Comparison of ENCODE assay signal across 12 mouse cellular contexts in genomic region chr17:29838029-29838428, GRCm38 (mm10).
DNase-seq lines count a peak whose midpoint lies in the region; ATAC-seq and TF ChIP-seq lines count a peak whose summit lies in the region.
"Had no signal": no experiment of that assay in that cellular context is flagged by ENCODE, and none has a peak within 500 bp of the region (broad histone marks: within the 10 kb centered on the region; RNA-seq: fewer than 3 reads in every experiment).

No protein-coding gene starts in this region.

- no peaks in the 10 kb centered on the region for H3K9me3 ChIP-seq in megakaryocyte, embryonic 14.5 days
- no peaks in the 10 kb centered on the region for H3K9me3 ChIP-seq in embryonic facial prominence, embryonic 13.5 days
- no peaks in the 10 kb centered on the region for H3K9me3 ChIP-seq in hindbrain, embryonic 13.5 days
- H3K9me3 ChIP-seq in midbrain, postnatal 0 days (ENCODE audit: low read length) = no peaks in the 10 kb centered on the region
- H3K9me3 ChIP-seq: heart, embryonic 15.5 days had no signal

- no peaks in the 10 kb centered on the region for H3K36me3 ChIP-seq in megakaryocyte, embryonic 14.5 days (replicated peaks; ENCODE audit: low read length)
- no peaks in the 10 kb centered on the region for H3K36me3 ChIP-seq in embryonic facial prominence, embryonic 13.5 days
- 0 out of 2 replicates have a peak, but pooled peaks cover 5% of the 10 kb centered on the region for H3K36me3 ChIP-seq in hindbrain, embryonic 13.5 days
- no peaks in the 10 kb centered on the region; the same call in 1 of the 2 replicates for H3K36me3 ChIP-seq in midbrain, postnatal 0 days (ENCODE audit: insufficient read depth, low read length)
- H3K36me3 ChIP-seq: heart, embryonic 15.5 days had no signal

- ATAC-seq in megakaryocyte, adult 5-6 weeks (ENCODE audit: poor library complexity, severe bottlenecking) = no peak
- no peak for ATAC-seq in embryonic facial prominence, embryonic 13.5 days (ENCODE audit: insufficient number of reproducible peaks, insufficient read depth, low FRiP score, low TSS enrichment, low read depth)
- ATAC-seq in hindbrain, embryonic 13.5 days (ENCODE audit: low FRiP score) = peak; percentile 46; the same call in 1 of the 2 replicates
- ATAC-seq in midbrain, postnatal 0 days (ENCODE audit: low FRiP score) = no peak

- H3K4me3 ChIP-seq in megakaryocyte, embryonic 14.5 days (replicated peaks) = peak overlapping the region; percentile 83
- H3K4me3 ChIP-seq in embryonic facial prominence, embryonic 13.5 days = no peak overlapping the region
- H3K4me3 ChIP-seq in hindbrain, embryonic 13.5 days = no peak overlapping the region
- no peak overlapping the region for H3K4me3 ChIP-seq in midbrain, postnatal 0 days (ENCODE audit: low read depth, low read length)
- H3K4me3 ChIP-seq: heart, embryonic 15.5 days had no signal

- peaks cover 73% of the 10 kb centered on the region for H3K4me1 ChIP-seq in megakaryocyte, embryonic 14.5 days
- H3K4me1 ChIP-seq in embryonic facial prominence, embryonic 13.5 days = peaks cover 27% of the 10 kb centered on the region
- peaks cover 59% of the 10 kb centered on the region for H3K4me1 ChIP-seq in hindbrain, embryonic 13.5 days (replicated peaks)
- peaks cover 4% of the 10 kb centered on the region; the same call in 1 of the 2 replicates for H3K4me1 ChIP-seq in midbrain, postnatal 0 days (ENCODE audit: insufficient read depth, low read length)

- intact Hi-C loops in heart, postnatal 36 days (cut with DNase I) = no loop called here

- 0 out of 2 replicates have a peak overlapping the region, but pooled peaks have one; percentile 51 for H3K27ac ChIP-seq in embryonic facial prominence, embryonic 13.5 days
- H3K27ac ChIP-seq in hindbrain, embryonic 13.5 days = peak overlapping the region; percentile 69
- H3K27ac ChIP-seq in midbrain, postnatal 0 days (ENCODE audit: low read depth, low read length) = no peak overlapping the region
- H3K27ac ChIP-seq: heart, embryonic 15.5 days had no signal

- no peak for TF ChIP-seq CTCF in midbrain, postnatal 0 days (IDR thresholded peaks at IDR 0.05)

- peaks cover 9% of the 10 kb centered on the region for H3K27me3 ChIP-seq in megakaryocyte, embryonic 14.5 days (replicated peaks)
- H3K27me3 ChIP-seq in embryonic facial prominence, embryonic 13.5 days = peaks cover 7% of the 10 kb centered on the region
- H3K27me3 ChIP-seq in hindbrain, embryonic 13.5 days = peaks cover 6% of the 10 kb centered on the region; the same call in 1 of the 2 replicates
- no peaks in the 10 kb centered on the region for H3K27me3 ChIP-seq in midbrain, postnatal 0 days (ENCODE audit: insufficient read depth, low read length)
- H3K27me3 ChIP-seq: heart, embryonic 15.5 days had no signal

- DNase-seq in midbrain, postnatal 0 days (ENCODE audit: low spot score) = peak; percentile 60
- no peak for DNase-seq in B cell, adult 2 months
- DNase-seq in heart, postnatal 36 days = no peak
- DNase-seq in cerebellum, adult 8-10 months = no peak
- DNase-seq: adrenal gland, adult 8-10 months; cerebellum, adult 2 months; kidney, postnatal 25 days had no signal

- WGBS in embryonic facial prominence, embryonic 13.5 days = 17% methylated on average over 3 of the region's 3 CpGs
- WGBS in hindbrain, embryonic 13.5 days = 34% methylated on average over 3 of the region's 3 CpGs
- 24% methylated on average over 3 of the region's 3 CpGs for WGBS in midbrain, postnatal 0 days

- H3K4me2 ChIP-seq in embryonic facial prominence, embryonic 13.5 days = no peak overlapping the region
- H3K4me2 ChIP-seq in hindbrain, embryonic 13.5 days = no peak overlapping the region
- H3K4me2 ChIP-seq in midbrain, postnatal 0 days (ENCODE audit: low read depth, low read length, poor library complexity, severe bottlenecking) = no peak overlapping the region
- H3K4me2 ChIP-seq: heart, embryonic 15.5 days had no signal

- no peak overlapping the region for H3K9ac ChIP-seq in embryonic facial prominence, embryonic 13.5 days
- no peak overlapping the region for H3K9ac ChIP-seq in hindbrain, embryonic 13.5 days
- H3K9ac ChIP-seq in midbrain, postnatal 0 days (replicated peaks; ENCODE audit: low read length, poor library complexity, severe bottlenecking) = no peak overlapping the region
- H3K9ac ChIP-seq: heart, embryonic 15.5 days had no signal
